Mouse (Mus musculus) stomach, postnatal 0 days (tissue): ENCODE measurements at regions not wholly inside any gene's neighbourhood (a gene's known extent, or its start where the extent isn't known, plus 50 kb on each side); places are given as distances from the start of the nearest gene placed in this dataset.

ENCODE experiments used
- ATAC-seq: fragments of 200-750 bp; cut with Nextera tagmentation; 2 replicates; pipeline ENCODE4 v1.8.0; 2017; ENCODE audit not compliant: low FRiP score, low TSS enrichment
- DNase-seq: peaks from one replicate; pipeline ENCODE4 v3.0.0-alpha.2; 2016; ENCODE audit warnings: low spot score
- H3K27ac ChIP-seq: fragments of 300-500 bp; sonication (generic); replicated peaks from 2 replicates; pipeline ENCODE4 v1.5.1; 2014; ENCODE audit warnings: mild to moderate bottlenecking, control low read depth
- H3K27me3 ChIP-seq: fragments of 300-500 bp; sonication (generic); 2 replicates; pipeline ENCODE4 v1.6.1; 2014; ENCODE audit warnings: low read length; ENCODE audit not compliant: control insufficient read depth, insufficient read depth
- H3K36me3 ChIP-seq: fragments of 300-500 bp; sonication (generic); 2 replicates; pipeline ENCODE4 v1.6.1; 2014; ENCODE audit warnings: low read length, mixed read lengths; ENCODE audit not compliant: control insufficient read depth, insufficient read depth
- H3K4me1 ChIP-seq: fragments of 300-500 bp; sonication (generic); replicated peaks from 2 replicates; pipeline ENCODE4 v1.6.1; 2014; ENCODE audit warnings: antibody characterized with exemption; ENCODE audit not compliant: control insufficient read depth, insufficient read depth
- H3K4me2 ChIP-seq: fragments of 300-500 bp; sonication (generic); replicated peaks from 2 replicates; pipeline ENCODE4 v1.6.1; 2014; ENCODE audit warnings: low read depth, mild to moderate bottlenecking, control low read depth, moderate library complexity
- H3K4me3 ChIP-seq: fragments of 300-500 bp; sonication (generic); 2 replicates; pipeline ENCODE4 v1.5.1; 2014; ENCODE audit warnings: low read depth, low read length, control low read depth
- H3K9ac ChIP-seq: fragments of 300-500 bp; sonication (generic); 2 replicates; pipeline ENCODE4 v1.6.1; 2014; ENCODE audit warnings: mild to moderate bottlenecking, low read length, control low read depth, mixed read lengths
- H3K9me3 ChIP-seq: fragments of 300-500 bp; sonication (generic); 2 replicates; pipeline ENCODE4 v1.6.1; 2016; ENCODE audit warnings: low read length; ENCODE audit not compliant: control insufficient read depth
- CTCF ChIP-seq: IDR thresholded peaks from 2 replicates; pipeline ENCODE4 v1.5.1; 2016; ENCODE audit warnings: antibody characterized with exemption, low read depth, mild to moderate bottlenecking, moderate library complexity
- EP300 ChIP-seq: optimal IDR thresholded peaks from 2 replicates; pipeline ENCODE3; 2016; ENCODE audit warnings: antibody characterized with exemption
- WGBS: fragments of 180-500 bp; shearing (Covaris S2); extraction: QIAGEN DNeasy Blood & Tissue Kit; methylation state at CpG from one replicate; pipeline ENCODE4 v1.1.7; 2014; 5-methylcytosine and 5-hydroxymethylcytosine counted together

GRCm38 (mm10) chr6:117619606-117620005, 221.4 kb upstream of the Zfp637 start:
- Histone ChIP-seq H3K27ac (no peak overlapping the region), H3K4me2 (no peak overlapping the region), H3K4me1 (no peaks in the 10 kb centered on the region), H3K36me3 (no peaks in the 10 kb centered on the region), H3K9ac (no peak overlapping the region), H3K9me3 (no peaks in the 10 kb centered on the region), H3K27me3 (no peaks in the 10 kb centered on the region), H3K4me3 (no peak overlapping the region)
- DNase-seq (no peak), ATAC-seq (no peak)
- TF ChIP-seq CTCF (no peak), EP300 (no peak)
- 74% methylated on average over 2 of the region's 2 CpGs for WGBS

- TF ChIP-seq CTCF (no peak), EP300 (no peak)
- Histone ChIP-seq H3K4me2 (no peak overlapping the region), H3K9me3 (no peaks in the 10 kb centered on the region), H3K27ac (no peak overlapping the region), H3K27me3 (no peaks in the 10 kb centered on the region), H3K4me3 (no peak overlapping the region), H3K9ac (no peak overlapping the region), H3K36me3 (no peaks in the 10 kb centered on the region), H3K4me1 (no peaks in the 10 kb centered on the region)
- 71% methylated on average over 6 of the region's 6 CpGs for WGBS
- no peak for ATAC-seq
- DNase-seq: no peak
Observed at GRCm38 (mm10) chr6:117622446-117622845, 218.5 kb upstream of the Zfp637 start.

- H3K4me2 ChIP-seq: no peak overlapping the region
- no peak overlapping the region for H3K9ac ChIP-seq
- no peak for ATAC-seq
- no peaks in the 10 kb centered on the region for H3K27me3 ChIP-seq
- DNase-seq: no peak
- H3K9me3 ChIP-seq: no peaks in the 10 kb centered on the region
- H3K36me3 ChIP-seq: no peaks in the 10 kb centered on the region
- no peaks in the 10 kb centered on the region for H3K4me1 ChIP-seq
- TF ChIP-seq CTCF (no peak), EP300 (no peak)
- H3K4me3 ChIP-seq: no peak overlapping the region
- H3K27ac ChIP-seq: no peak overlapping the region
Observed at GRCm38 (mm10) chr6:117622946-117623345, 218.0 kb upstream of the Zfp637 start.

GRCm38 (mm10) chr6:117625716-117626115, 215.3 kb upstream of the Zfp637 start:
- Histone ChIP-seq H3K36me3 (no peaks in the 10 kb centered on the region), H3K9ac (no peak overlapping the region), H3K4me3 (no peak overlapping the region), H3K27ac (no peak overlapping the region), H3K27me3 (no peaks in the 10 kb centered on the region), H3K9me3 (no peaks in the 10 kb centered on the region), H3K4me1 (no peaks in the 10 kb centered on the region), H3K4me2 (no peak overlapping the region)
- 49% methylated on average over 5 of the region's 5 CpGs for WGBS
- TF ChIP-seq CTCF (no peak), EP300 (no peak)
- ATAC-seq (no peak), DNase-seq (no peak)

- no peaks in the 10 kb centered on the region for H3K4me1 ChIP-seq
- TF ChIP-seq EP300: no peak
- no peak for TF ChIP-seq CTCF
- H3K9me3 ChIP-seq: no peaks in the 10 kb centered on the region
- no peak overlapping the region for H3K9ac ChIP-seq
- no peaks in the 10 kb centered on the region for H3K36me3 ChIP-seq
- ATAC-seq: no peak
- no peak overlapping the region for H3K4me3 ChIP-seq
- no peak for DNase-seq
- no peak overlapping the region for H3K4me2 ChIP-seq
- WGBS: 76% methylated on average over 3 of the region's 3 CpGs
- no peaks in the 10 kb centered on the region for H3K27me3 ChIP-seq
- no peak overlapping the region for H3K27ac ChIP-seq
Observed at GRCm38 (mm10) chr6:117627461-117627860, 213.5 kb upstream of the Zfp637 start.

- ATAC-seq (no peak), DNase-seq (no peak)
- peak; percentile 53 for TF ChIP-seq CTCF
- TF ChIP-seq EP300: no peak
- Histone ChIP-seq H3K27me3 (no peaks in the 10 kb centered on the region), H3K4me3 (no peak overlapping the region), H3K9ac (no peak overlapping the region), H3K9me3 (no peaks in the 10 kb centered on the region), H3K27ac (no peak overlapping the region), H3K36me3 (no peaks in the 10 kb centered on the region), H3K4me2 (no peak overlapping the region), H3K4me1 (no peaks in the 10 kb centered on the region)
- WGBS: 59% methylated on average over 8 of the region's 8 CpGs
Observed at GRCm38 (mm10) chr6:117646628-117647027, 194.4 kb upstream of the Zfp637 start.
